Comparison of ENCODE assay signal across 10 mouse cellular contexts in the genomic region with DNA sequence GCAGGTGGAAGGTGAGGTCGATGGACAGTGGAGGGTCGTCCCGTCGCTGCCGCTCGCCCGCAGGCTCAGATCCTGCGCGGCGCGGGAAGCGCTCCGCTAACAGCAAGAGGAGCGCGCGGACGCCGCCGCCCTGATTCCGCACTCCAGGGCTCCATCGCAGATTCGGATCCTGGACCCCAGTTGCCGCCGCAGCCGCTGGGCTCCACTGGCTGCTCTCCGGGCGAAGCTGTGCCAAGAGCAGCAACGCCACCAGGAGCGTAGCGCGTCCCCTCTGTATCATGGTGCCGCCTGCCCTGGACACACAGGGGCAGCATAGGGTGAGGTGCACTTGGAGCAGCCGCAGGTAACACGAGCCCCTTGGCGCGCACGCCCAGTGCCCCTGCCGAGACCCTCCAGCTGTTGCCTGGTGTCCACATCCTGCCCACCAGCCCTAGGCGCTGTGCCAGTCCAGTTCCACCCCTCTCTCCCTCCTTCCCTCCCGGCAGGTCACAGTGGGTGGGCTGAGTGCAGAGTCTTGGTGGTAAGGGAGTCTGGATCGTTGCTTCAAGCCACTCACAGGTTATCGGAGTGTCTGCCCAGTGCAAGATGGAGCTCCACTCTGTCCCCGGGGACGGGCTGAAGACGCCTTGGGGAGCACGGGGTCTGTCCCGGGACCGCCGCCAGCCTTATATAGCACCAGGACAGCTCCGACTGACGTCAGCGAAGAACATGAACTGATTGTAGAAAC. TPM values are rescaled to one million over a fixed set of nuclear protein-coding genes. Genes with fewer than 3 reads are reported as not detected.
A peak's percentile ranks its signal among the peaks of the same experiment; 100 is the strongest.
DNase-seq lines count a peak whose midpoint lies in the region; ATAC-seq and TF ChIP-seq lines count a peak whose summit lies in the region.
"Had no signal": no experiment of that assay in that cellular context is flagged by ENCODE, and none has a peak within 500 bp of the region (broad histone marks: within the 10 kb centered on the region; RNA-seq: fewer than 3 reads in every experiment).

Gene Ucn (minus strand): TSS at position 589 of the 727 bp plus-strand sequence.

- H3K4me2 ChIP-seq in kidney, embryonic 16.5 days (replicated peaks; ENCODE audit: low read depth, low read length): peak within 1 kb of the TSS; percentile 52
- H3K4me2 ChIP-seq in heart, postnatal 0 days (ENCODE audit: low read depth, low read length): peak within 1 kb of the TSS; percentile 48
- H3K4me2 ChIP-seq in midbrain, embryonic 15.5 days: peak within 1 kb of the TSS; percentile 60

- H3K9me3 ChIP-seq in kidney, embryonic 16.5 days (ENCODE audit: low read length): no peaks in the 10 kb centered on the region
- H3K9me3 ChIP-seq in heart, postnatal 0 days (replicated peaks; ENCODE audit: control insufficient read depth, low read length): no peaks in the 10 kb centered on the region
- no peaks in the 10 kb centered on the region for H3K9me3 ChIP-seq in midbrain, embryonic 15.5 days

- 0 out of 2 replicates have a peak within 1 kb of the TSS, but pooled peaks have one; percentile 4 for H3K9ac ChIP-seq in kidney, embryonic 16.5 days (replicated peaks; ENCODE audit: low read length)
- no peak within 1 kb of the TSS for H3K9ac ChIP-seq in heart, postnatal 0 days (replicated peaks; ENCODE audit: low read depth, low read length)
- H3K9ac ChIP-seq in midbrain, embryonic 15.5 days: peak within 1 kb of the TSS; percentile 32

- TF ChIP-seq CTCF in cortical plate, adult 2 months (IDR thresholded peaks at IDR 0.05; ENCODE audit: extremely low read depth, insufficient read depth, low read length): no peak
- TF ChIP-seq CTCF in heart, postnatal 0 days (IDR thresholded peaks at IDR 0.05; ENCODE audit: low read depth): no peak

- ATAC-seq in kidney, embryonic 16.5 days (ENCODE audit: low FRiP score, low TSS enrichment): peak; percentile 27
- peak; percentile 37; the same call in 1 of the 2 replicates for ATAC-seq in heart, postnatal 0 days (ENCODE audit: insufficient read depth, low read depth)
- no peak for ATAC-seq in midbrain, embryonic 15.5 days (replicated peaks)

- H3K27ac ChIP-seq in kidney, embryonic 16.5 days (ENCODE audit: low read length): no peak within 1 kb of the TSS
- no peak within 1 kb of the TSS for H3K27ac ChIP-seq in cortical plate, adult 2 months (ENCODE audit: insufficient read depth, low read length)
- H3K27ac ChIP-seq in heart, postnatal 0 days (ENCODE audit: low read depth): no peak within 1 kb of the TSS
- H3K27ac ChIP-seq in midbrain, embryonic 15.5 days: no peak within 1 kb of the TSS

- no peak for DNase-seq in kidney, postnatal 25 days
- no peak for DNase-seq in heart, postnatal 0 days (ENCODE audit: low spot score)
- no peak for DNase-seq in gastrocnemius, postnatal 14 days
- DNase-seq in thymus, adult 18-20 months: no peak
- DNase-seq in layer of hippocampus, adult 18-20 months (ENCODE audit: low spot score in 2 of 2): no peak

- H3K27me3 ChIP-seq in kidney, embryonic 16.5 days (ENCODE audit: insufficient read depth, low read length): peaks cover 58% of the 10 kb centered on the region
- peaks cover 52% of the 10 kb centered on the region for H3K27me3 ChIP-seq in heart, postnatal 0 days (ENCODE audit: control insufficient read depth, insufficient read depth, low read length)
- H3K27me3 ChIP-seq in midbrain, embryonic 15.5 days (replicated peaks): peaks cover 61% of the 10 kb centered on the region

- H3K4me1 ChIP-seq in kidney, embryonic 16.5 days (ENCODE audit: insufficient read depth, low read length): peaks cover 15% of the 10 kb centered on the region
- no peaks in the 10 kb centered on the region for H3K4me1 ChIP-seq in cortical plate, adult 2 months (ENCODE audit: control insufficient read depth, insufficient read depth, low read length)
- H3K4me1 ChIP-seq in heart, postnatal 0 days (ENCODE audit: control insufficient read depth, insufficient read depth): peaks cover 6% of the 10 kb centered on the region; the same call in 1 of the 2 replicates
- H3K4me1 ChIP-seq in midbrain, embryonic 15.5 days: peaks cover 21% of the 10 kb centered on the region

- H3K36me3 ChIP-seq in kidney, embryonic 16.5 days (ENCODE audit: insufficient read depth, low read length): peaks cover 11% of the 10 kb centered on the region
- H3K36me3 ChIP-seq in heart, postnatal 0 days (replicated peaks; ENCODE audit: control insufficient read depth, insufficient read depth, low read length): peaks cover 13% of the 10 kb centered on the region
- H3K36me3 ChIP-seq in midbrain, embryonic 15.5 days (replicated peaks): no peaks in the 10 kb centered on the region; the same call in 1 of the 2 replicates

- under 1% methylated on average over 52 of the region's 52 CpGs for WGBS in kidney, embryonic 16.5 days
- under 1% methylated on average over 52 of the region's 52 CpGs for WGBS in heart, postnatal 0 days
- 1% methylated on average over 52 of the region's 52 CpGs for WGBS in midbrain, embryonic 15.5 days

- no peak for TF ChIP-seq POLR2A in cortical plate, adult 2 months (IDR thresholded peaks at IDR 0.05; ENCODE audit: extremely low read depth, insufficient read depth, low read length)

- TF ChIP-seq EP300 in heart, postnatal 0 days (IDR thresholded peaks at IDR 0.05; ENCODE audit: low read depth): no peak

- intact Hi-C loops in gastrocnemius, postnatal 14 days (cut with DNase I; ENCODE audit: low total_unique reads): no loop called here

- H3K4me3 ChIP-seq in kidney, embryonic 16.5 days (ENCODE audit: low read length): peak within 1 kb of the TSS; percentile 32
- H3K4me3 ChIP-seq in cortical plate, adult 2 months (ENCODE audit: insufficient read depth, low read length): peak within 1 kb of the TSS; percentile 29
- H3K4me3 ChIP-seq in heart, postnatal 0 days (ENCODE audit: low read depth, low read length): peak within 1 kb of the TSS; percentile 32
- peak within 1 kb of the TSS; percentile 34 for H3K4me3 ChIP-seq in midbrain, embryonic 15.5 days

RNA-seq across cellular contexts. Expression of gene Ucn, which starts in this region (rescaled TPM):
- not detected in 2 replicates for polyA plus RNA-seq in kidney, embryonic 16.5 days (2015; fragmentation: Nextera tagmentation; extraction: Ambion mirVana)
- polyA plus RNA-seq in cortical plate, adult 2 months (2012; rRNA removed): 0.91 and 0.92 TPM in 2 replicates
- total RNA-seq in heart, postnatal 0 days (2014; rRNA removed; ENCODE audit: low replicate concordance): not detected in 2 replicates
- polyA plus RNA-seq in heart, postnatal 0 days (2015; fragmentation: Nextera tagmentation; extraction: Ambion mirVana): not detected in 2 replicates
- polyA plus RNA-seq in midbrain, embryonic 15.5 days (2015; fragmentation: Nextera tagmentation; extraction: Ambion mirVana): not detected in 2 replicates
- total RNA-seq in gastrocnemius, postnatal 14 days (2021): not detected
- total RNA-seq in layer of hippocampus, adult 18-20 months (2021): not detected
- total RNA-seq: heart, postnatal 14 days had no signal
- polyA plus RNA-seq: small intestine, adult 2 months had no signal

Comparison
In these comparisons a context has a peak if more than half of its experiments do, and no peak if none do; other contexts are left out.
1. Peak in ATAC-seq, H3K4me3 ChIP-seq, H3K9ac ChIP-seq and H3K4me2 ChIP-seq in kidney, embryonic 16.5 days; RNA of the gene not detected or under 1 TPM.
2. Peak in ATAC-seq, H3K4me3 ChIP-seq and H3K4me2 ChIP-seq in heart, postnatal 0 days; RNA of the gene not detected or under 1 TPM.